Mouse (Mus musculus) R1 (cell line): ENCODE results near the gene Ttll8.

Source experiments
- DNase-seq: peaks from one replicate; pipeline ENCODE4 v3.0.0-alpha.2; 2018; ENCODE audit warnings: low read depth, low spot score

Gene Ttll8

DNA sequence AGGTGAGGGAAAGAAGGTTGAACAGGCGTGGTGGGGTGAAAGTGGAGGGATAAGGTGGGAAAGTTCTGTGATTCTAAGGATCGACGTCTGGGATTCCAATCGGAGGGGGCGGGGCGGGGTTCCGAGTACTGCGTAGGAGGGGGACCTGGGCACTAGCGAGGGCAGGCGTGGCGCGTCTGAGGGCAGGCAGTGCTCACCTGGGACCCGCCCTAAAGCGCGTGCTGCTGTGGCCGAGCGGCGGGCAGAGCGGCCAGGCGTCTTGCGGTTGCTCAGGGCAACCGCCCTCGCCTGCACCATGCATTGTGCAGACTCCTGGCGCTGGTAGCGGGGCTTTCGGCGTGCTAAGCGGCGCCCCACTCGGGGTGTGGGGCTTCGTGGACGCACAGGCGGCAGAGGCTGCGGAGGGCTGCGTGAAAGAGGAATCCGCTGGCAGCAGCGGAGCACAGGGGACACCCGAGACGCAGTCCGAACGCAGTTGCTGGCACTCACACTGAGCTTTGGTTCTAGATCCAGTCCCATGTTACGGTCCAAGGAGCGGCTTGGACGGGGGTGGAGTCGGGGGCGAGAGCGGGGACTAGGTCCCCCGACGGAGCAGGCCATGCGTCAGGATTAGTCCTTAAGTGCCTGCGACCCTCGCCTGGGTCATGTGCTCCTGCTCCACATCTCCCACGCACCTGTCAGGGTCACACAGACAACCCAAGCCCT, at the start of gene Ttll8:
Gene Ttll8 (minus strand): TSS at position 51 of the 705 bp plus-strand sequence.
- peak; percentile 32 for DNase-seq

DNA sequence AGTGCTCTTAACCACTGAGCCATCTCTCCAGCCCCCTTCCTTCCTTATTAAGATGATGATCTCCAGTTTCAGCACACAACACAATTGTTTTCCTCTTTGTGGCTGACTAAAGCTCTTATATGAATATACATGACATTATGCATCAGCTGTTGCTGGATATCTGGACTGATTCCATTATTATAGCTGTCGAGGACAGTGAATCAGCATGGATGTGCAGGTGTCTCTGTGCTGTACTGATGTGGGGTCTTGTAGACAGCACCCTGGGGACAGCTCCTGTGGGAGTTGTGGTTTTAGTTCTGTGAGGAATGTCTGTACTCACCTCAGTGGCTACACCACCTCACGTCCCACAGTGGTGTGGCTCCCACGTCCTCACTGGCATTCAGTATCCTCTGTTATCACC, 47.0 kb upstream of the Ttll8 start:
- DNase-seq, result no peak

- no peak for DNase-seq
These were observed 46.1 kb upstream of the Ttll8 start for GRCm38 (mm10) chr15:89000367-89000766.

DNA sequence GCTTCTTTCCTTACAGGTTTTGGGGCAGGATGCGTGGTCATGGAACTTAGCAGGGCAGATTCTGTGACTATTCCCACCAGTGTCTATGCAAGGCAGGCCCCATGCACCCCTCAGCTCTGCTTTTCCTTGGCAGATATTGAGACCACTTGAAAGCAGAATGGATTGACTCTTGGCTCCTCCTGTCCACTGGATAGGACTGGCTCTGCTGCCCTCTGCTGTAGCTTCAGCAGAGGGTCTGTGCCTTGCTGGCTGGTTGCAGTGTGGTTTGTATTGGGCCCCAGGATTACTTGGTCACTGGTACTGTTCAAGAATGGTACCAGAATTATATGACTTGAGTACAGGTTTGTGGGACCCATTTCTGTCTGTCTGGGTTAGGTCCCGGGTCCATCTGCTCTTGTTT, 44.9 kb upstream of the Ttll8 start:
- no peak for DNase-seq

GRCm38 (mm10) chr15:88998636-88999035, 44.4 kb upstream of the Ttll8 start:
- no peak for DNase-seq

DNA sequence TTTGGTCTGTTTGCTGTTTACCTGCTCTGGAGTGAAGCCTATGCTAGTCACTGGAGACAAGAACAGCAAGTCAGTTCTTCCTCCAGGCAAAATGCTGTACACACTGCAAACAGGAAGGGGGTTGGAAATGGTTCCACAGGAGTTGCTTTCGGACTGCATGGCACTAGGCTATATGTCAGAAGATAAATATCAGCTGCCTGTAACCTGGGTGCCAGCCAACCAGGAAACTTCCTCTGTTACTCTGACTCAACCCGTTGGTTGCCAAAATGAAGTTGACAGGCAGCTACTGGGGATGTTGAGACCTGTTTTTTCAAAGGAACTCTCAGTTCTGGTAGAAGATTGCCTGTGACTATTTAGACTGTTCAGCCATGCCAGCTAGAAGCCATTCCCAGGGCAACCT, 35.0 kb upstream of the Ttll8 start:
- DNase-seq, result no peak

GRCm38 (mm10) chr15:88982534-88983079, 28.4 kb upstream of the Ttll8 start, which contains the start of gene Mov10l1:
TSS of gene Mov10l1 (plus strand) at chr15:88982909.
- DNase-seq, result peak; percentile 71

DNA sequence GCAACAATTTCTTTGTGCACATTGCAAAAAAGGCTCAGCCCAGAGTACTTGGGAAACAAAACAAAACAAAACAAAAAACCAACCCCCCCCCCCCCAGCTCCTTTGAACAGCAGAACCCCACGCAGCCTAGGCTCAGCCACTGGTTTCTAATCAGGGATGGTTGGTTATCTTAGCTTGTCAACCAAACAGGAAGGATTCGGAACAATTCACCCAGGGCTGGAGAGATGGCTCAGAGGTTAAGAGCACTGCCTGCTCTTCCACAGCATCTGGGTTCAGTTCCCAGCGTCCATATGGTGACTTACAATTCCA, 24.9 kb upstream of the Ttll8 start:
- DNase-seq, result no peak

DNA sequence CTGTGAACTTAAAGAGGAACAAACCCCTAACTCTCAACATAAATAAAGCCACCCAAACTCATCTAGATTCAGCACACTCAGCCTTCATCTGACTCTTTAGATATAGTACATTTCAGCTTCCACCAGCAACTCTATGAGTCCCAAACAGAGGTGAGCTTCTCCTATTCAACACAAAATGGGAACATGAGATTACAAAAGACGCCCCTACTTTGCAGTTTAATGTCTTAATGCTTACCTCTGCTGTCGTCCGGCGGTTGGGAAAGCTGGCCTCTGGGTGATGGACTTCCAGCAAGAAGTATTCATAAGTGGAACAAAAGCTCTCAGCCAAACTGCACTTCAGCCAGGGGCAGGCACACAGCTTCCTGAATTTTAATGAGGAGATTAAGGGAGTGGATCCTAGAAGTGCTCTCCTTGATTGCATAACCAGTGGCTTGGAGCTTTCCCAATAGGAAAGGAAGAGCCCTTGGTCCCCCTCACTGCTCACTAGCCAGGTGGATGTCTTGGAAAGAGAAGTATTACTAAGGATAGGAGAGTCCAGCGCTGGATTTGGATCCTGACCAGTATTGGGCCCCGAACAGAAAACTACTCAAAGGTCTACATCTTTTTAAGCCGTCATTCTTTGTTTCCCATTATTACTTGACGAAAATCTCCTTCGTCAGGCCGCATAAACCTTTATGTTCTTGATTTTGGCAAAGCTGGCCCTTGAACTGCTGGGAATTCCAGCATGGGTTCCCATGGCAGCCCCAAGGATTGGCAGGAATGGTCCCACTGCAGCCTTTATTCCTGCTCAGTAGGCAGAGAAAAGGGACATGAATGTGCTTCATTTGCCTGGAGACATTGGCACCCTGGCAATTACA, 24.3 kb upstream of the Ttll8 start, which contains the start of gene Mlc1:
Gene Mlc1 (minus strand): TSS at position 727 of the 857 bp plus-strand sequence.
- DNase-seq, result no peak

DNA sequence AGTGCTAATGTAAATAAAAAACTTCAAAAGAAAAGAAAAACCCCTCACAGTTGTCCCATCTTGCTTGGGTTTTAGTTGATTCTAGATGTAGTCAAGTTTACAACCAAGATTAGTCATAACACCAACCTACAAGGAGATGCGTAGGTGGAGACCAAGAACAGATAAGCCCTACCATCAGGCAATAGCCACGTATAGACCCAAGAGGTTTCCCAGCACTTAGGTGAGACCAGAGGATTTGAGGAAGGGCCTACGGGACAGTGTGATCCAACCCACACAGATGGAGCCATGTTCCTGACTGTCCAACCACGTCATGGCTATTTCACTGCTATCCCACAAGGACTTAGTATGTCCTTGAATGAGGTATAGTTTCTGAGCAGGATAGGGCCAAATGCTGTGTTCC, 18.1 kb upstream of the Ttll8 start:
- DNase-seq, result no peak

- no peak for DNase-seq
These were observed 9.9 kb upstream of the Ttll8 start for GRCm38 (mm10) chr15:88964070-88964578.

DNA sequence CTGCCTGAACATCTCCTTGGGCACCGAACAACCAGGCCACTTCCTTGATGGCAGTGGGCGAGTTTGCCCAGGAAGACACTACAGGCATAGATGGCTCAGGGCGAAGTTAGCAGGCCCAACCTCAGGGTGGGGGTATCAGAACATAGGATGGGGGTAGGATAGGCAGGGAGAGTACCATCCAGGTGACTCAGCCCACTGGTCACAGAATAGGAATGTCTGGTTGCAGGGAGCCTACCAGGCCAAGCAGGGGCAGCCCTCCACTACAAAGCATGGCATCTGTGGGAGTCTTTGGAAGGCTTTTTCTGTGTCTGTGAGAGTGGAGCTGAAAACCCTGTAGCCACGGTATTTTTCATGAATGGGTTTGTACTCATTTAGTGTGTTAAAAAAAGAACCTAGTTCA, 3.3 kb upstream of the Ttll8 start:
- DNase-seq, result no peak

GRCm38 (mm10) chr15:88955342-88955741, 1.1 kb upstream of the Ttll8 start:
- no peak for DNase-seq

DNA sequence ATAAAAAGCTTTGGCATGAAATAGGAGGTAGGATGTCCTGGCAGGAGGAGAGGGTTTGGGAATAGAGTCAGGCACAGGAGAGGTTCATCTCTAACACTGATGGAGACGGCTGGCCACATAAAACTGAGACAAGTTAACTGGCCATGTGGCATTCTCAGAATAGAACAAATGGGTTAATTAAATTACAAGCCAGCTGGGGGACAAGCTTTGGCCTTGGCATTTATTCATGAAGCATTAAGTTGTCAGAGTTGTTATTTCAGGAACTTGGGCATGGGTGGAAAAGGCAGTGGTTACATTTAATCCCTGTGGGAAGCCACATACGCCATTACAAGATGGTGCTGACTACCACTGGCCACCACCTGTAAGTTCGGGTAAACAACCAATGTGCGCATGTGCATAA, 3.0 kb downstream of the Ttll8 start:
- DNase-seq, result peak; percentile 31

DNA sequence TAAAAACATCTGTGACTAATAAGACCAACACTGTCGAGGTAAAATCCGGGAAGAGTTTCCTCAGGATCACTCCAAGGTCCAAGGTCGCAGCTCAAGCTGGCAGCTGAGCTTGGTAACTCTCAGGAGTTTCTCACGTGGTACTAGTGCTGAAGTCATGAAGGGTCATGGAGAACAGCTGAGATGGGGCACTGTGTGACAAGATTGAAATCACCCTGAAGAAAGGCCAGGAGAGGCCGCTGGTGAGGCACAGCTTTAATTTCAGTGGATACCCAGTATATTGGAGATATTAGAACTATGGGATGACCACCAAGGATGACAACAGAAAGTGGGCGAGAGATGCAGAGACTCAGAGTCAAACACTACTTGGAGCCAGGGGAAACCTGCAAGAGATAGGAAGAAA, 7.4 kb downstream of the Ttll8 start:
- DNase-seq, result no peak

DNA sequence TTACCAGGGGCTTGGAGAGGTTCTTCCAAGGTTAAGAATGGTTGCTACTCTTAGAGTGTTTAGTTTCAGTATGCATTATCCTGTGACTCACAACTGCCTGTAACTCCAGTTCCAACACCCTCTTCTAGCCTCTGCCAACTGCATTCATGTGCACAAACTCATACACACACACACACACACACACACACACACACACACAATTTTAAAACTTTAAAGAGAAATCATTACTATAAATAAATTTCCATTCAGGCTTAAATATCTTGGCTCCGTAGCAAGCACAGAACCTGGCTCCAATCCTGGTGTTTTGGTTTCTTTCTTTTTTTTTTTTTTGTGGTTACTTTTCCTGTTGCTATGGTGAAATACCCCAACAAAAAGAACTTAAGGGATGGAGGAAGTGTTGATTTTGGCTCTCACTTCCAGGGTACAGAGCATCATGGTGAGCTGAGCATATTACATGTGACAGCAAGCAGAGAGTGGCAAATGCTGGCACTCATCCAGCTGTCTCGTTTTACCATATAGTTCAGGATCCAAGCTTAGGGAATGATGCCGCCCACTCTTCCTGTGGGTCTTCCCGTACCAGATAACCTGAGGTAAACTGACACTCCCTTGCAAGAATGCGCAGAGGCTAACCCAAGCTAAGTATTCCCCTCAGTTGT, 10.2 kb downstream of the Ttll8 start:
- DNase-seq, result no peak

DNA sequence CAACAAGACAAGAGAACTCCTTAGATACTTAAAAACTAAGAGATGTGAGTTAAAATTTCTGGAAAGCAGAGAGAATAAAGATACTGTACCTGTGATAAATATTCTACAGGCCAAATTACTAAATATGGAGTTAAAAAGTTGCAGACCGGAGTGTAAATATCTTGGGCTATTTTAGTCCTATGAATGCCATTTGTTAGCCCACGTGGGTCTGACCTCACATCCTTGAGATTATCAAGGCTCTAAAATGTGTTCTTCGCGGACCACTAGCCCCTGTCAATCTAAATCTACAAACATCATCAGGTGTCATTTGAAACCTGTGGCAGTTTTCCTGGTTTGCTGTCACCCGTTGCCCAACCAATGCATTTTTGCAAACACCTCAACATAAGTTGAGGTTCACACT, 11.4 kb downstream of the Ttll8 start:
- DNase-seq, result no peak

DNA sequence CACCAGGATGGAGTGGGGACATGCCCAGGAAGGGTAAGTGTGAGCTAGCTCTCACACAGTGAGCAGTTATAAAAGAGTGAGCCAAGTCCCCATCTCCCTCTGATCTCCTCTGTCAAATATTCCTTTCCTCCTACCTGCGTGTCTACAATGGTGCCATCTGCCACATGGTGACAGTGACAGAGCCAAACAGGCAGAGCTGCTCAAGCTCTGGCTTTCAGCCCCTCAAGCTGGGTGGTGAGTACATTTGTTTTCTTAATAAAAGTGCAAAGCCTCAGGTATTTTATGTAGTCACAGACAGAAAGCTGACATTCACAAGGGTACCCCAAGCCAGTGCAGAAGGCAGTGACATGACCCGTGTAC, 16.9 kb downstream of the Ttll8 start:
- no peak for DNase-seq

- peak; percentile 30 for DNase-seq
These were observed 17.5 kb downstream of the Ttll8 start for GRCm38 (mm10) chr15:88936619-88937290.

- no peak for DNase-seq
These were observed 20.1 kb downstream of the Ttll8 start for GRCm38 (mm10) chr15:88934141-88934540.

DNA sequence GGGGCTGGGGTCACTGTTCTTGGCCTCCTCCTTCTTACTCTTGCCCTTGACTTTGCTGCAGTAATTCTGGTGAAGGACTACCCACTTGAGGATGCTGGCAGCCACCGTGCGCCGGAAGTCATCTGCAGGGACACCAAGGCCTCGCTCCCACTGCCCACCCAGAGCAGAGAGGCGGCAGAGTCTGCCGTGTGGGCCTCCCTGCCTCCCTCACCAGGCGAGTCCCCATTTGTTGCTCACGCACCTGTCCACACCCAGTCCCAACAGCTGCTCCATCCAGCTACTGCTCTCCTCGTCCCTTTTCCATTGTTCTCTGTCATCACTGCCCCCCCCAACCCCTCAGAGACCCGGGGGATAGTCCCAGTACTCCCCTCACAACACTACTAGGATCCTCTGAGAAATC, 21.6 kb downstream of the Ttll8 start:
- DNase-seq, result no peak

DNA sequence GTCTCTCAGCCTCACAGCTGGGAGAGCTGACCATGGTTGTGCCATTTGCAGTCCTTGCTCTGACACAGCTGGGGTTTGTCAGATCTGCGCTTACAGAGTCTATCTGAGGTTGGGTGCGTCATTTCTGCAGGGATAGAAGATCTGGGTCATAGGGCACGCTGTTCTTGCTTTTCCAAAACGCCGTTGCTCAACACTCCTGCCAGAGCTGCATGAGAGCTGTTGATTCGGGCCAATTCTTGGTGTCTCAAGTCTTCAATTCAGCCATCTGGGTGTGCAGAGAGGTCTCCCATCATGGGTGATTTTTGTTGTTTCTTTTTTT, 32.3 kb downstream of the Ttll8 start:
- no peak for DNase-seq
